Mouse (Mus musculus): ENCODE data around the gene Flii. TPM values are rescaled to one million over a fixed set of nuclear protein-coding genes. Genes with fewer than 3 reads are reported as not detected.

The Flii gene
- polyA plus RNA-seq, 1 experiment from 2014 or later, result 76.7 TPM

DNA sequence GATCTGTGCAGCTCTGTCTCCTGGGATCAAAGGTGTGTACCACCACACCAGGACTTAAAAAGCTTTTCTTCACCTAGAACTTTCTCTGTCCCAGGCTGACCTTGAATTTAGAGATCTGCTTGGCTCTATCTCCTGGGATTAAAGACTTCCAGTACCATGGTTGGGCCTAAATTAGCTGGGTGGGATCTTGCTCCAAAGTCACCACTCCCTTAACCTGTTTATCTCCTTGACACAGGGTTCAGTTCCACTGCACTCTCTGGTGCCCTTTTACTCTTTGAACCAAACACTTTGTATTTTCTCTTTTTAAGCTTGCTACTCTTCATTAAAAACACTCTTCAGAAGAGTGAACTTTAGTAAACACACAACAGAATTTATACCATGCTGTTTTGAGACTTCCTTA lies 10.4 kb upstream of the Flii start:
- no peak for ATAC-seq (ENCODE audit: low FRiP score)

DNA sequence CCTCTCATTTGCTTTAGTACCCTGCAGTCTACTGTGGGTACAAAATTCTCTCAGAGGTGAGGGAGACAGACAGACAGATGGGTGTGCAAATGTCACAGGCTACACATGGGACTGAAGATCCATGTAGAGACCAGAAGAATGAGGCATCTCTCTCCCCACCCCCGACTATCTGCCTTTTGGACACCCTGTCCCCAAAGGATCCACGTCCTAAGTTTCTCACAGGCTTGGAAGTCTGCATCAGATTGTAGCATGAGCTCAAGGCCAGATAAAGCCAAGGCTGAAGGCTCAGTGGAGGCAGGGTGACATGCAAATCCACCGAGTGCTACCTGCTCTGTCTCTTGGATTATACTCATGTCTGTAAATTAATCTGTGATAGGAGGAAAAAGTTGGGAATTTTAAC lies 9.4 kb upstream of the Flii start:
- Histone ChIP-seq H3K27ac (no peak overlapping the region), H3K4me3 (no peak overlapping the region), H3K4me1 (no peaks in the 10 kb centered on the region), H3K27me3 (no peaks in the 10 kb centered on the region), H3K36me3 (peaks cover 48% of the 10 kb centered on the region), H3K9me3 (replicated peaks) (no peaks in the 10 kb centered on the region), H3K9ac (no peak overlapping the region), H3K4me2 (replicated peaks) (no peak overlapping the region)
- no peak for ATAC-seq (ENCODE audit: low FRiP score)
- 78% methylated on average over 3 of the region's 3 CpGs for WGBS

More for the DNA sequence above, 10.4 kb upstream of the Flii start:
- no peak overlapping the region for H3K4me3 ChIP-seq
- H3K27me3 ChIP-seq, result no peaks in the 10 kb centered on the region
- no peaks in the 10 kb centered on the region for H3K4me1 ChIP-seq
- no peak overlapping the region for H3K27ac ChIP-seq
- H3K4me2 ChIP-seq (replicated peaks), result no peak overlapping the region
- no peaks in the 10 kb centered on the region for H3K9me3 ChIP-seq (replicated peaks)
- H3K9ac ChIP-seq, result no peak overlapping the region
- H3K36me3 ChIP-seq, result peaks cover 50% of the 10 kb centered on the region

DNA sequence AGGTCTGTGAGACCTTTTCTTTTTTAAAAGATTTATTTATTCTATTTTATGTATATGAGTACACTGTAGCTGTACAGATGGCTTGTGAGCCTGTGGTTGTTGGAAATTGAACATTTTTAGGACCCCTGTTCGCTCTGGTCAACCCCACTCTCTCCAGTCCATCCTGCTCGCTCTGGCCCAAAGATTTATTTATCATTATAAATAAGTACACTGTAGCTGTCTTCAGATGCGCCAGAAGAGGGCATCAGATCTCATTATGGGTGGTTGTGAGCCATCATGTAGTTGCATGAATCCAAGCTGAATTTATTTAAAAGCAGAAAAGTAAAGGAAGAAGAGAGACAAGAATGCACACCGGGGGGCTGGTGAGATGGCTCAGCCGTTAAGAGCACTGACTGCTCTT lies 8.1 kb upstream of the Flii start:
- no peak for ATAC-seq (ENCODE audit: low FRiP score)
- Histone ChIP-seq H3K4me2 (replicated peaks) (no peak overlapping the region), H3K9ac (no peak overlapping the region), H3K9me3 (replicated peaks) (no peaks in the 10 kb centered on the region), H3K4me3 (no peak overlapping the region), H3K36me3 (peaks cover 48% of the 10 kb centered on the region), H3K27ac (no peak overlapping the region), H3K27me3 (no peaks in the 10 kb centered on the region), H3K4me1 (no peaks in the 10 kb centered on the region)
- 78% methylated on average over 5 of the region's 5 CpGs for WGBS

DNA sequence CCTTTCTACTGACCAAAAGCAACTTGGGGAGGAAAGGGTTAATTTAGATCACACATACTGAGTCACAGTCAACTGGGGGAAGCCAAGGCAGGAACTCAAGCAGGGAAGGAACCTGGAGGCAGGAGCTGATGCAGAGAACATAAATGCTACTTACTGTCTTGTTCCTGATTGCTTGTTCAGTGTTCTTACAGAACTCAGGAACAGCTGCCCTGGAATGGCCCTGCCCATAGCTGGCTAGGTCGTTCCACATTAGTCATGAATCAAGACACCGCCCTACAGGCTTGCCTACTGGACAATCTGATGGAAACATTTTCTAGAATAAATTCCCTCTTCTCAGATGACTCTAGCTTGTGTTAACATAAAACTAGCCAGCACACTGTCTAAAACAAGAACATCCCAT lies 7.1 kb upstream of the Flii start:
- WGBS, result 83% methylated on average over 2 of the region's 2 CpGs

DNA sequence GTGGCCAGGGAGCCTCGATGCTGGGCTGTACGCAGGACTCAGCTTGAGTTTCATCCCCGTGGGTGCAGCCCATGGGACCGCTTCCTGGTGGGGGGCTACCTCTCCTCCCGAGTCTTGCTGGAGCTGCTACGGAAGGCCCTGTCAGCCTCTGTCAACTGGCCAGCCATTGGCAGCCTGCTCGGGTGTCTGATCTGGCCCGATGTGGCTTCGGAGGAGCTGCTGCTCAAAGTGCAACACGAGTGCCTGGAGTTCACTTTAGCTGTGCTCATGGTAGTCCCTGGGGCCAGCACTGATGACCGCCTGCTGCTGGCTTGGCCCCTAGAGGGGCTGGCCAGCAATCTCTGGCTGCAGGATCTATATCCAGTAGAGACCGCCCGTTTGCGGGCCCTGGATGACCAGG lies 4.2 kb upstream of the Flii start:
- H3K4me1 ChIP-seq, result peaks cover 24% of the 10 kb centered on the region
- H3K27me3 ChIP-seq, result no peaks in the 10 kb centered on the region
- H3K9ac ChIP-seq, result no peak overlapping the region
- no peak overlapping the region for H3K4me3 ChIP-seq
- H3K27ac ChIP-seq, result no peak overlapping the region
- 90% methylated on average over 14 of the region's 14 CpGs for WGBS
- H3K9me3 ChIP-seq (replicated peaks), result no peaks in the 10 kb centered on the region
- ATAC-seq (ENCODE audit: low FRiP score), result no peak
- H3K4me2 ChIP-seq (replicated peaks), result no peak overlapping the region
- peaks cover 31% of the 10 kb centered on the region for H3K36me3 ChIP-seq

More for the DNA sequence above, 7.1 kb upstream of the Flii start:
- ATAC-seq (ENCODE audit: low FRiP score), result no peak
- Histone ChIP-seq H3K27me3 (no peaks in the 10 kb centered on the region), H3K4me3 (no peak overlapping the region), H3K4me2 (replicated peaks) (no peak overlapping the region), H3K4me1 (peaks cover 5% of the 10 kb centered on the region), H3K9ac (no peak overlapping the region), H3K27ac (no peak overlapping the region), H3K9me3 (replicated peaks) (no peaks in the 10 kb centered on the region), H3K36me3 (peaks cover 38% of the 10 kb centered on the region)

DNA sequence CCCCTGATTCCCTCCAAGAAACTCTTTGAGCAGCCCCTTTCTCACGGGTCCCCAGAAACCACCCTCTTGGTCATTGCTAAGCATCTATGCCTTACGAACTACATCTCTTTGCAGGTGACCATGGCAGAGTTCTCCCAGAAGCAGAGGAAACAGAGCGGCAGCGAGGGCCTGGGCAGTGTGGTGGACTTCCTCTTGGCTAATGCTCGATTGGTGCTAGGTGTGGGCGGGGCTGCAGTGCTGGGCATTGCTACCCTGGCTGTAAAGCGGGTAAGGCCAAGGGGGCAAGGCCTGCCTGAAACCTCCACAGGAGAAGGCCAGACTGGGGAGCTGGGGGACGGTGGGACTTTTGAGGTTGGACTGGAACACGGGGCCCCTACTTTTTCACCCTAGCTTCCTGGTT lies 3.1 kb upstream of the Flii start:
- WGBS, result 89% methylated on average over 9 of the region's 9 CpGs
- no peak for ATAC-seq (ENCODE audit: low FRiP score)
- Histone ChIP-seq H3K27ac (no peak overlapping the region), H3K27me3 (no peaks in the 10 kb centered on the region), H3K4me2 (replicated peaks) (no peak overlapping the region), H3K4me3 (no peak overlapping the region), H3K36me3 (peaks cover 31% of the 10 kb centered on the region), H3K4me1 (peaks cover 29% of the 10 kb centered on the region), H3K9me3 (replicated peaks) (no peaks in the 10 kb centered on the region), H3K9ac (no peak overlapping the region; the same call in 1 of the 2 replicates)

DNA sequence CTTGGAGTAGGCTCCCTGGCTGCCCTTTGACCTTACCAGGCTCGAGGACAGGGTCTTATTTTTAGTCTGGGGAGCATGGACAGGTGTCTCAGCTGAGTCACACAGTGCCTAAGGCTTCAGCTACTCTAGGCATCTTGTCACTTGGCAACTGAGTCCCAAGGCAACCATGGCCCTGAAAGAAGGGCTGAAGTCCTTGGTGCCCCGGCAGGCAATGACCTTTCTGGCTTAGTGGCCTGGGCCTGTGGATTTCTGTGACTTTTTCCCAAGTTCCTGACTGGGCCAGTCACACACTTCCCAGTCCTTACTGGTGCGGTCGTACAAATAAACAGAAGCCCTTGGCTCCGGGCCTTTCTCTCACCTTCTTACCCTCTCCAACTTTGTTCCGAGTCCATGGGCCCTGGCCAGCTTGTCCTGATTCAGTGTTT lies 2.2 kb upstream of the Flii start:
- 75% methylated on average over 6 of the region's 6 CpGs for WGBS
- Histone ChIP-seq H3K9me3 (replicated peaks) (no peaks in the 10 kb centered on the region), H3K4me3 (peak overlapping the region; percentile 92), H3K27me3 (no peaks in the 10 kb centered on the region), H3K4me1 (peaks cover 29% of the 10 kb centered on the region), H3K27ac (no peak overlapping the region), H3K9ac (peak overlapping the region; percentile 73; the same call in 1 of the 2 replicates), H3K36me3 (peaks cover 39% of the 10 kb centered on the region), H3K4me2 (replicated peaks) (peak overlapping the region; percentile 75)
- ATAC-seq (ENCODE audit: low FRiP score), result no peak

DNA sequence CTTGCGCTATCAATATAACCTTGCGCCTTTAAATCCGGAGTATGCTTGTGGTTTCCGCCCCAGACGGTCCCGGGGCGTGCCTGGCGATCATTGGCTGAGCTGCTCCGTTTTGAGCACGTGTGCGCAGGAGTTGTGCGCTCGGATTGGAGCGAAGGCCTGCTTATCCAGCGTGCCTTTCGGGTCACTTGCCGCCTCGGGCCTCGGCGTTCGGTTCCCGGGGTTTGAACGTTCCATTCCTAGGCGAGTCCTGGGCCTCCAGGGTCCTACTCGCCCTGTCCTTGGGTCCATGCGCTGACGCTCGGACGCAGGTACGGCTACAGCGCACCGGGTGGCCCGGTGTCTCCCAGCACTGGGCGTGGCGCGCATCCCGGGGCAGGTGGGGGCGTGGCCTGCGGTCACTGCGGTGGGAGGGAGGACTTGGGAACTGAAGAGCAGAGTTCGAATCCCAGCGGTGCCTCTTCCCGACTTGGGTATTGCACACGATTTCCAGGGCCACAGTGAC lies 1.2 kb upstream of the Flii start, which contains the start of gene Mief2:
TSS of gene Mief2 (plus strand) at position 139 of the 502 bp plus-strand sequence.
- H3K4me2 ChIP-seq (replicated peaks), result peak within 1 kb of the TSS; percentile 75
- H3K4me3 ChIP-seq, result peak within 1 kb of the TSS; percentile 92
- peak within 1 kb of the TSS; percentile 89 for H3K9ac ChIP-seq
- WGBS, result 1% methylated on average over 44 of the region's 44 CpGs
- H3K27me3 ChIP-seq, result no peaks in the 10 kb centered on the region
- no peaks in the 10 kb centered on the region for H3K9me3 ChIP-seq (replicated peaks)
- H3K36me3 ChIP-seq, result peaks cover 44% of the 10 kb centered on the region
- peaks cover 29% of the 10 kb centered on the region for H3K4me1 ChIP-seq
- peak within 1 kb of the TSS; percentile 85 for H3K27ac ChIP-seq
- ATAC-seq (ENCODE audit: low FRiP score), result peak; percentile 87

DNA sequence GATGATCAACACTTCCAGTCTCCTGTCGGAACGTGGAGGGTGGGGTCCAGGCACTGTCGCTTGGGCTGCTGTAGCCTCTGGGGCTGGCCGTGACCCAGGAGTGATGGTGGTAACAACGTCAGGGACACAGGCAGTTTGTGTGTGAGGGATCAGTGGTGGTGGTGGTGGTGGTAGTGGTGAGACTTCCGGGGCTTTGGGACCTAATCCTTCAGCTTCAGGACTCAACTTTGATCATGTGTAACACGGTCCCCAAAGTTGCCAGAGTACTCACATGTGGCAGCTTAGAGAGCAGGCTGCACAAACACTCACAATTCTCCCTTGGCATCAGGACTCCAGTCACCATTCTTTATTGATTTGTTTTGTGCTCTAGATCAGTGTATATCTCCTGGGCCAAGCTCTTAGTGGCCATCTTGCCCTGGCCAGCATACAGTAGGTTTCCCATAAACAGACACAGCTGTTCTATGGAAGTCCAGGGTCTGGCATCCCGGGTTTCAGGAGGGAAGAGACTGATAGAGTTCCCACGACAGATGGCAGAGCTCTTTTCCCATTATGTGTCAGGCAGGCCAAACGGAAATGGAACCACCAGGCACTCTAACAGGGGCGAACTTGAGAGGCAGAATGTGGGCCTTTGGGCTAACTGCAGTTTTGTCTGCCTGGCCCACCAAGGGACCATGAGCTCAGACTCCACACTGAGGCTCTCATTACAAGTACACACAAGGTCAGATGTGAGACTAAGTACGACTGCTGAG lies 503 bp upstream of the Flii start:
- Histone ChIP-seq H3K36me3 (peaks cover 45% of the 10 kb centered on the region), H3K9me3 (replicated peaks) (no peaks in the 10 kb centered on the region), H3K4me2 (replicated peaks) (peak overlapping the region; percentile 75), H3K27ac (peak overlapping the region; percentile 83), H3K9ac (peak overlapping the region; percentile 89), H3K4me1 (peaks cover 29% of the 10 kb centered on the region), H3K4me3 (peak overlapping the region; percentile 92), H3K27me3 (no peaks in the 10 kb centered on the region)
- WGBS, result 7% methylated on average over 12 of the region's 12 CpGs
- peak; percentile 29 for ATAC-seq (ENCODE audit: low FRiP score)

DNA sequence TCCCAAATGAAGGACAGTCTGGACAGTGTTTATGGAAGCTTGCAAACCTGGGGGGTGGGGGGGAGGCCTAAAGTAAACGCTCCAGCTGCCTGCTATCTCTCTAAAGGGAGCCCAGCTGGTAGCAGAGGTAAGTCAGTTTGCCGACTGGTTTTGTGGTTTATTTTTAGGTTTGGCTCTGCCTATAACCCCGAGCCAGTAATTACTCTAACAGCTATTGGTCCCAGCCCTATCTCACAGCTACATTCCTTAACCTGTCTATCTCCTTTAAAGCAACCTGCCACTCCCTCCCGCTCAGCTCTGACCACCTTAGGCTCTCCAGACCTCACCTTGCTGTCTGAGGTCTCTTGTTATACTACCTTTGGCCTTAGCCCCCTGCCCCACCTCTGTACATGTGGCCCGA lies 7.8 kb downstream of the Flii start:
- no peak for ATAC-seq (ENCODE audit: low FRiP score)
- WGBS, result 91% methylated on average over 5 of the region's 5 CpGs
- no peaks in the 10 kb centered on the region for H3K9me3 ChIP-seq (replicated peaks)

DNA sequence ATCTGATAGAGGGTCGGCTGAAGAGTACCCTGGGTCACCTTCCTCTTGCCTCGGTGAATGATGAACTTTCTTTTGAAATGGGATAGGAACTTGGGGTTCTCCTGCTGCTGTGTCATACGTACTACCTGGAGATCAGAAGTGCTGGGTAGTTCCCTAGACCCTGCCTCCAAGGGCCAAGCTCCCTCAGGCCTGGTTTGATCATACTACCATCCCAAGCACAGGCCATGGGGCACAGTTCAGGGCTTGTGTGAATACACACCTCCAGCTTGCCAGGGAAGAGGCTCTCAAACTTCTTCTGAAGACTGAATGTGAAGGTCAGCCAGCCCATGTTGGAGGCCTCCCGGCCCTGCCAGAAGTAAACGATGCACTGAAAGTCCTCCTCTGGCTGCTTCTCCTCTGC lies 11.2 kb downstream of the Flii start:
- Histone ChIP-seq H3K4me1 (no peaks in the 10 kb centered on the region), H3K9me3 (replicated peaks) (no peaks in the 10 kb centered on the region), H3K36me3 (peaks cover 98% of the 10 kb centered on the region), H3K27ac (no peak overlapping the region), H3K9ac (no peak overlapping the region), H3K27me3 (no peaks in the 10 kb centered on the region), H3K4me3 (no peak overlapping the region), H3K4me2 (replicated peaks) (no peak overlapping the region)
- no peak for ATAC-seq (ENCODE audit: low FRiP score)
- 90% methylated on average over 5 of the region's 5 CpGs for WGBS

More for the DNA sequence above, 7.8 kb downstream of the Flii start:
- H3K9ac ChIP-seq, result no peak overlapping the region
- no peaks in the 10 kb centered on the region for H3K4me1 ChIP-seq
- H3K27me3 ChIP-seq, result no peaks in the 10 kb centered on the region
- H3K4me2 ChIP-seq (replicated peaks), result no peak overlapping the region
- peaks cover 99% of the 10 kb centered on the region for H3K36me3 ChIP-seq
- H3K4me3 ChIP-seq, result no peak overlapping the region
- no peak overlapping the region for H3K27ac ChIP-seq

DNA sequence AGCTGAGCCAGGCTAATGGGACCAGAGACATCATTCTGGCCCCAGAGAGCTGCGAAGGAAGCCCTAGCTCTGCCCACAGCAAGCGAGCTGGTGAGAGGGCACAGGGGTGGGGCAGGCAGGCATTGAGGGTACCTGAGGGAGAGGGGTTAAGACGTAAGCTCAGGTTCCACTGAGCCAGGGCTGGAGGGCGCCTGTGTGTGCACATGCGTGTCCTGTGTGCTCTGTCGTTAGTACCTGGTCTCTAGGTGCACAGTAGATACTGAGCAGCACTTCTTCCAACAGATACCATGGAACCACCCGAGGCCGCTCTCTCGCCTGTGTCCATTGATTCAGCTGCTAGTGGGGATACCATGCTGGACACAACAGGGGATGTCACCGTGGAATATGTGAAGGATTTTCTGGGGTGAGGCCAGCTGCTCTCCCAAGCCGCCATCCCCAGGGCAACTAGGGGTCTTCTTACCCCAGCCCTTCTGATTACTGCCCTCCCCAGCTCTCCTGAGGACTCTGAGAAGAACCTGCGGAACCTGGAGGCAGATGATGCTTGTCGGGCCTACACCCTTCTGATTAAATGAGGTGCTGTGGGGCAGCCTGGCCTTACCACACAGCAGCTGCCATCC lies 14.3 kb downstream of the Flii start:
- no peak overlapping the region for H3K4me2 ChIP-seq (replicated peaks)
- H3K4me3 ChIP-seq, result no peak overlapping the region
- H3K27ac ChIP-seq, result no peak overlapping the region
- no peaks in the 10 kb centered on the region for H3K4me1 ChIP-seq
- no peak overlapping the region for H3K9ac ChIP-seq
- H3K27me3 ChIP-seq, result no peaks in the 10 kb centered on the region
- H3K36me3 ChIP-seq, result peaks cover 98% of the 10 kb centered on the region
- no peak for ATAC-seq (ENCODE audit: low FRiP score)
- WGBS, result 96% methylated on average over 13 of the region's 13 CpGs
- H3K9me3 ChIP-seq (replicated peaks), result no peaks in the 10 kb centered on the region
